Mouse (Mus musculus): ENCODE measurements at regions not wholly inside any gene's neighbourhood (a gene's known extent, or its start where the extent isn't known, plus 50 kb on each side); places are given as distances from the start of the nearest gene placed in this dataset.

DNA sequence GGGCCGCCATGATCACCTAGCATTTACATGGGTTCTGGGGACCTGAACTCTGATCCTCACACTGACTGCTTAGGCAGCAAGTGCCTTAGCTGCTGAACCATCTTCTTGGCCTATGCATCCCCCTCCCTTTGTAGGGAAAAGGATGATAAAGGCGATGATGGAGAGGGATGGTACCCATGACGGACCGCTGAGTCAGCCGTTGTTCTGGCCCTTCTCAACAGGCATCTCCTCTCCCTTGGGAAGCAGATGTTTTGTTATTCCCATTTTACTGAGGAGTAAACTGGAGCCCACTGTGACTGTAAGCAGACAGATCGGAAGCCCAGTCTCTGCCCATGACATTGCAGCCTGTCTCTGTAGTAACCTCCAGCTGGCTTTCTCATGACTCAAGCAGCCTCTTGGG is 201.2 kb upstream of the Tle3 start:
- no peak for DNase-seq (ENCODE audit: extremely low read depth)
- Histone ChIP-seq H3K27me3 (replicated peaks) (no peaks in the 10 kb centered on the region), H3K79me2 (replicated peaks; ENCODE audit: control insufficient read depth, extremely low read depth, insufficient read depth, poor library complexity, severe bottlenecking) (no peaks in the 10 kb centered on the region), H3K4me1 (ENCODE audit: control insufficient read depth in 1 of 2, insufficient read depth in 2 of 2) (peaks cover 6 to 21% of the 10 kb centered on the region in 2 experiments), H3K36me3 (replicated peaks in 1 of 2; ENCODE audit: control insufficient read depth in 1 of 2, insufficient read depth in 1 of 2, low read length in 1 of 2) (no peaks in the 10 kb centered on the region), H3K9me3 (replicated peaks; ENCODE audit: low read length) (no peaks in the 10 kb centered on the region), H3K9ac (ENCODE audit: insufficient read depth, low read depth) (no peak overlapping the region), H3K4me2 (ENCODE audit: insufficient read depth, low read depth, poor library complexity, severe bottlenecking) (no peak overlapping the region), H3K27ac (ENCODE audit: insufficient read depth, low read depth) (no peak overlapping the region), H3K4me3 (replicated peaks in 1 of 3; ENCODE audit: low read depth in 2 of 3, low read length in 2 of 3, poor library complexity in 1 of 3) (no peak overlapping the region)
- in situ Hi-C loops (cut with MboI; ENCODE audit: low pct_ligation_motif_present, low pct_unique_long_range_greater_than_20kb, low sequenced_read_pairs), result no loop called here
- TF ChIP-seq NELFE (IDR thresholded peaks at IDR 0.05; ENCODE audit: low read depth, low read length) (no peak), NRF1 (IDR thresholded peaks at IDR 0.05; ENCODE audit: low read depth, low read length) (no peak), PAX5 (IDR thresholded peaks at IDR 0.05; ENCODE audit: low read length) (no peak), KAT2A (IDR thresholded peaks at IDR 0.05; ENCODE audit: insufficient replicate concordance, low read length) (no peak), GABPA (IDR thresholded peaks at IDR 0.05; ENCODE audit: insufficient replicate concordance, low read depth, low read length) (no peak), TCF12 (IDR thresholded peaks at IDR 0.05; ENCODE audit: low read depth, low read length) (no peak), IRF4 (IDR thresholded peaks at IDR 0.05; ENCODE audit: low read depth, low read length) (no peak), CHD1 (IDR thresholded peaks at IDR 0.05; ENCODE audit: low read depth, low read length) (no peak), RAD21 (IDR thresholded peaks at IDR 0.05; ENCODE audit: low read depth, low read length) (no peak)
- dilution Hi-C loops (cut with MboI; ENCODE audit: extremely low pct_ligation_motif_present, extremely low pct_unique_long_range_greater_than_20kb, low sequenced_read_pairs), result no loop called here

GRCm38 (mm10) chr9:61172421-61172820 is 199.7 kb upstream of the Tle3 start:
- dilution Hi-C loops (cut with MboI; ENCODE audit: extremely low pct_ligation_motif_present, extremely low pct_unique_long_range_greater_than_20kb, low sequenced_read_pairs), result no loop called here
- in situ Hi-C loops (cut with MboI; ENCODE audit: low pct_ligation_motif_present, low pct_unique_long_range_greater_than_20kb, low sequenced_read_pairs), result no loop called here
- H3K27me3 ChIP-seq (replicated peaks), result no peaks in the 10 kb centered on the region
- no peaks in the 10 kb centered on the region for H3K79me2 ChIP-seq (replicated peaks; ENCODE audit: control insufficient read depth, extremely low read depth, insufficient read depth, poor library complexity, severe bottlenecking)
- no peak overlapping the region for H3K9ac ChIP-seq (ENCODE audit: insufficient read depth, low read depth)
- H3K27ac ChIP-seq (ENCODE audit: insufficient read depth, low read depth), result no peak overlapping the region
- no peak for DNase-seq (ENCODE audit: extremely low read depth)
- H3K4me3 ChIP-seq (replicated peaks in 1 of 3; ENCODE audit: low read depth in 2 of 3, low read length in 2 of 3, poor library complexity in 1 of 3), result no peak overlapping the region
- TF ChIP-seq ZNF384 (IDR thresholded peaks at IDR 0.05; ENCODE audit: low read depth, low read length), result no peak
- TF ChIP-seq UBTF (IDR thresholded peaks at IDR 0.05; ENCODE audit: low read depth, low read length), result no peak
- no peak for TF ChIP-seq RCOR1 (conservative IDR thresholded peaks at IDR 0.05; ENCODE audit: low read depth, low read length)
- no peak for TF ChIP-seq ELF1 (IDR thresholded peaks at IDR 0.05; ENCODE audit: low read depth, low read length)
- TF ChIP-seq PAX5 (IDR thresholded peaks at IDR 0.05; ENCODE audit: low read length), result no peak
- TF ChIP-seq USF2 (conservative IDR thresholded peaks at IDR 0.05; ENCODE audit: low read depth, low read length), result no peak
- no peak for TF ChIP-seq KAT2A (IDR thresholded peaks at IDR 0.05; ENCODE audit: insufficient replicate concordance, low read length)
- TF ChIP-seq SIN3A (IDR thresholded peaks at IDR 0.05; ENCODE audit: low read length), result no peak
- TF ChIP-seq E2F4 (IDR thresholded peaks at IDR 0.05; ENCODE audit: insufficient replicate concordance, low read depth, low read length), result no peak
- TF ChIP-seq TBP (conservative IDR thresholded peaks at IDR 0.05; ENCODE audit: low read depth, low read length), result no peak
- no peak for TF ChIP-seq EP300 (IDR thresholded peaks at IDR 0.05; ENCODE audit: low read length)
- no peak for TF ChIP-seq RAD21 (IDR thresholded peaks at IDR 0.05; ENCODE audit: low read depth, low read length)
- no peak for TF ChIP-seq HCFC1 (IDR thresholded peaks at IDR 0.05; ENCODE audit: low read depth, low read length)
- TF ChIP-seq NELFE (IDR thresholded peaks at IDR 0.05; ENCODE audit: low read depth, low read length), result no peak
- no peak for TF ChIP-seq USF1 (IDR thresholded peaks at IDR 0.05; ENCODE audit: low read depth, low read length)
- no peak for TF ChIP-seq ZC3H11A (IDR thresholded peaks at IDR 0.05; ENCODE audit: low read depth, low read length)
- TF ChIP-seq ZMIZ1 (IDR thresholded peaks at IDR 0.05; ENCODE audit: low read depth, low read length), result no peak
- TF ChIP-seq MYC (IDR thresholded peaks at IDR 0.05; ENCODE audit: low read depth, low read length), result no peak
- H3K4me2 ChIP-seq (ENCODE audit: insufficient read depth, low read depth, poor library complexity, severe bottlenecking), result no peak overlapping the region
- no peaks in the 10 kb centered on the region for H3K9me3 ChIP-seq (replicated peaks; ENCODE audit: low read length)
- H3K4me1 ChIP-seq (ENCODE audit: control insufficient read depth in 1 of 2, insufficient read depth in 2 of 2), result peaks cover 6 to 19% of the 10 kb centered on the region in 2 experiments
- no peaks in the 10 kb centered on the region for H3K36me3 ChIP-seq (replicated peaks in 1 of 2; ENCODE audit: control insufficient read depth in 1 of 2, insufficient read depth in 1 of 2, low read length in 1 of 2)
